Comparison of ENCODE assay signal across 10 mouse cellular contexts in genomic region chr17:29303087-29303486, GRCm38 (mm10). TPM values are rescaled to one million over a fixed set of nuclear protein-coding genes. Genes with fewer than 3 reads are reported as not detected.
DNase-seq lines count a peak whose midpoint lies in the region; ATAC-seq and TF ChIP-seq lines count a peak whose summit lies in the region.
"Had no signal": no experiment of that assay in that cellular context is flagged by ENCODE, and none has a peak within 500 bp of the region (broad histone marks: within the 10 kb centered on the region; RNA-seq: fewer than 3 reads in every experiment).

No protein-coding gene starts in this region.

- H3K4me1 ChIP-seq in kidney, postnatal 0 days (replicated peaks; ENCODE audit: insufficient read depth, low read length): peaks cover 31% of the 10 kb centered on the region
- H3K4me1 ChIP-seq in ES-Bruce4 (ENCODE audit: control insufficient read depth, insufficient read depth, low read length): no peaks in the 10 kb centered on the region

- peak; percentile 55 for TF ChIP-seq CTCF in kidney, postnatal 0 days (IDR thresholded peaks at IDR 0.05; ENCODE audit: low read depth)
- TF ChIP-seq CTCF in ES-Bruce4 (IDR thresholded peaks at IDR 0.05; ENCODE audit: low read depth, low read length): peak; percentile 4

- no peak overlapping the region for H3K4me2 ChIP-seq in kidney, postnatal 0 days (ENCODE audit: low read length)
- H3K4me2 ChIP-seq: midbrain, embryonic 12.5 days; stomach, embryonic 15.5 days had no signal

- H3K27me3 ChIP-seq in kidney, postnatal 0 days (ENCODE audit: insufficient read depth, low read length): no peaks in the 10 kb centered on the region
- H3K27me3 ChIP-seq in ES-Bruce4 (ENCODE audit: control insufficient read depth, insufficient read depth, low read length, poor library complexity, severe bottlenecking): no peaks in the 10 kb centered on the region
- H3K27me3 ChIP-seq: stomach, embryonic 15.5 days had no signal

- peak overlapping the region; percentile 60 for H3K27ac ChIP-seq in kidney, postnatal 0 days
- no peak overlapping the region for H3K27ac ChIP-seq in ES-Bruce4 (ENCODE audit: insufficient read depth, low read length)
- H3K27ac ChIP-seq: midbrain, embryonic 12.5 days; stomach, embryonic 15.5 days had no signal

- TF ChIP-seq EP300 in ES-Bruce4 (IDR thresholded peaks at IDR 0.05; ENCODE audit: insufficient read depth, low read depth, low read length): no peak

- TF ChIP-seq POLR2A in ES-Bruce4 (IDR thresholded peaks at IDR 0.05; ENCODE audit: insufficient read depth, low read length): no peak

- H3K9me3 ChIP-seq in kidney, postnatal 0 days (replicated peaks; ENCODE audit: low read length): no peaks in the 10 kb centered on the region
- H3K9me3 ChIP-seq in ES-Bruce4 (replicated peaks; ENCODE audit: control insufficient read depth, insufficient read depth, low read length, poor library complexity, severe bottlenecking): no peaks in the 10 kb centered on the region
- H3K9me3 ChIP-seq: midbrain, embryonic 12.5 days; stomach, embryonic 15.5 days had no signal

- peaks cover 7% of the 10 kb centered on the region; the same call in 1 of the 2 replicates for H3K36me3 ChIP-seq in kidney, postnatal 0 days (ENCODE audit: insufficient read depth, low read length)
- no peaks in the 10 kb centered on the region for H3K36me3 ChIP-seq in ES-Bruce4 (ENCODE audit: control insufficient read depth, insufficient read depth, low read length, poor library complexity, severe bottlenecking)

- H3K9ac ChIP-seq in kidney, postnatal 0 days (ENCODE audit: low read depth, low read length): no peak overlapping the region
- H3K9ac ChIP-seq in ES-Bruce4 (ENCODE audit: low read depth, poor library complexity, severe bottlenecking): no peak overlapping the region
- H3K9ac ChIP-seq: midbrain, embryonic 12.5 days; stomach, embryonic 15.5 days had no signal

- no peak overlapping the region for H3K4me3 ChIP-seq in kidney, postnatal 0 days (replicated peaks; ENCODE audit: low read depth, low read length)
- H3K4me3 ChIP-seq in ES-Bruce4 (ENCODE audit: low read depth, low read length): no peak overlapping the region
- H3K4me3 ChIP-seq: erythroblast, embryonic 14.5 days; midbrain, embryonic 12.5 days; stomach, embryonic 15.5 days had no signal

- ATAC-seq in kidney, postnatal 0 days (replicated peaks; ENCODE audit: low FRiP score, low read depth): 0 out of 2 replicates have a peak, but pooled peaks have one; percentile 46
- peak; percentile 50; the same call in 1 of the 2 replicates for ATAC-seq in neutrophil, adult 5-6 weeks (ENCODE audit: extremely low read depth, insufficient number of reproducible peaks, low FRiP score, poor library complexity, severe bottlenecking)

- peak; percentile 77 for DNase-seq in kidney, postnatal 0 days (ENCODE audit: low spot score)
- DNase-seq in kidney, postnatal 36 days: no peak
- DNase-seq in embryo, embryonic 10.5 days (ENCODE audit: low spot score): peak; percentile 50
- DNase-seq in cerebellum, postnatal 10 days: no peak
- DNase-seq in adrenal gland, postnatal 25 days: no peak

- WGBS in kidney, postnatal 0 days: 30% methylated on average over 3 of the region's 3 CpGs

RNA-seq across cellular contexts. Expression of gene Pi16, which starts 14.4 kb away (rescaled TPM):
- polyA plus RNA-seq in kidney, postnatal 0 days (2015; fragmentation: Nextera tagmentation; extraction: Ambion mirVana): 3.1 and 4.1 TPM in 2 replicates
- 0.39 TPM in 1 of 2 replicates, not detected in the other for polyA plus RNA-seq in ES-Bruce4 (2011; ENCODE audit: insufficient read depth, insufficient read length, low read depth, missing spikeins)
- 151 and 159 TPM in 2 replicates for total RNA-seq in neutrophil, adult 5-6 weeks (2017)
- total RNA-seq in adrenal gland, postnatal 25 days (2021): 9.5 and 13.2 TPM in 2 replicates

RNA-seq across cellular contexts. Expression of gene BC004004, which starts 34.5 kb away (rescaled TPM):
- polyA plus RNA-seq in kidney, postnatal 0 days (2015; fragmentation: Nextera tagmentation; extraction: Ambion mirVana): 131 TPM in 2 replicates
- 39.5 and 54.0 TPM in 2 replicates for polyA plus RNA-seq in ES-Bruce4 (2011; ENCODE audit: insufficient read depth, insufficient read length, low read depth, missing spikeins)
- 65.4 and 72.1 TPM in 2 replicates for total RNA-seq in neutrophil, adult 5-6 weeks (2017)
- 116 and 134 TPM in 2 replicates for total RNA-seq in adrenal gland, postnatal 25 days (2021)

RNA-seq across cellular contexts. Expression of gene Ppil1, which starts 39.1 kb away (rescaled TPM):
- 108 and 126 TPM in 2 replicates for polyA plus RNA-seq in kidney, postnatal 0 days (2015; fragmentation: Nextera tagmentation; extraction: Ambion mirVana)
- 92.7 and 101 TPM in 2 replicates for polyA plus RNA-seq in ES-Bruce4 (2011; ENCODE audit: insufficient read depth, insufficient read length, low read depth, missing spikeins)
- total RNA-seq in neutrophil, adult 5-6 weeks (2017): 23.1 and 25.7 TPM in 2 replicates
- 22.3 and 28.9 TPM in 2 replicates for total RNA-seq in adrenal gland, postnatal 25 days (2021)

RNA-seq across cellular contexts. Expression of gene Mtch1, which starts 44.6 kb away (rescaled TPM):
- polyA plus RNA-seq in kidney, postnatal 0 days (2015; fragmentation: Nextera tagmentation; extraction: Ambion mirVana): 307 and 309 TPM in 2 replicates
- 129 and 134 TPM in 2 replicates for polyA plus RNA-seq in ES-Bruce4 (2011; ENCODE audit: insufficient read depth, insufficient read length, low read depth, missing spikeins)
- 65.8 and 67.3 TPM in 2 replicates for total RNA-seq in neutrophil, adult 5-6 weeks (2017)
- total RNA-seq in adrenal gland, postnatal 25 days (2021): 231 and 242 TPM in 2 replicates

RNA-seq across cellular contexts. Expression of gene Fgd2, which starts 57.6 kb away (rescaled TPM):
- polyA plus RNA-seq in kidney, postnatal 0 days (2015; fragmentation: Nextera tagmentation; extraction: Ambion mirVana): 12.3 and 12.5 TPM in 2 replicates
- 4.6 and 5.1 TPM in 2 replicates for polyA plus RNA-seq in ES-Bruce4 (2011; ENCODE audit: insufficient read depth, insufficient read length, low read depth, missing spikeins)
- total RNA-seq in neutrophil, adult 5-6 weeks (2017): 184 and 192 TPM in 2 replicates
- total RNA-seq in adrenal gland, postnatal 25 days (2021): 1.6 and 3.0 TPM in 2 replicates

Comparison
In these comparisons a context has a peak if more than half of its experiments do, and no peak if none do; other contexts are left out.
1. DNase-seq: peak in kidney, postnatal 0 days (single experiment) and embryo, embryonic 10.5 days (single experiment); none in kidney, postnatal 36 days (0 of 2), cerebellum, postnatal 10 days (0 of 2) and adrenal gland, postnatal 25 days (single experiment).
2. RNA of gene Pi16, which starts 14.4 kb away (total RNA-seq): 151 to 159 TPM in neutrophil, adult 5-6 weeks; 9.5 to 13.2 TPM in adrenal gland, postnatal 25 days; every median in the first group is over 10 times any median in the second.